9 mouse cellular contexts compared by ENCODE assay signal in genomic region chr6:54254759-54255158, GRCm38 (mm10).
DNase-seq lines count a peak whose midpoint lies in the region; ATAC-seq lines count a peak whose summit lies in the region.
"Had no signal": no experiment of that assay in that cellular context is flagged by ENCODE, and none has a peak within 500 bp of the region (broad histone marks: within the 10 kb centered on the region; RNA-seq: fewer than 3 reads in every experiment).

No protein-coding gene starts in this region.

- H3K4me3 ChIP-seq in hindbrain, embryonic 16.5 days (ENCODE audit: low read length), result no peak overlapping the region
- no peak overlapping the region for H3K4me3 ChIP-seq in hindbrain, embryonic 11.5 days (ENCODE audit: low read depth, low read length)
- H3K4me3 ChIP-seq in forebrain, embryonic 12.5 days (replicated peaks), result no peak overlapping the region
- H3K4me3 ChIP-seq: heart, embryonic 15.5 days; megakaryocyte, embryonic 14.5 days had no signal

- ATAC-seq in hindbrain, embryonic 16.5 days, result 0 out of 2 replicates have a peak, but pooled peaks have one; percentile 20
- ATAC-seq in hindbrain, embryonic 11.5 days (ENCODE audit: low FRiP score), result no peak
- ATAC-seq in forebrain, embryonic 12.5 days (ENCODE audit: low FRiP score), result no peak

- no peaks in the 10 kb centered on the region for H3K4me1 ChIP-seq in hindbrain, embryonic 16.5 days (ENCODE audit: control insufficient read depth, insufficient read depth, low read depth, low read length)
- H3K4me1 ChIP-seq in hindbrain, embryonic 11.5 days (replicated peaks; ENCODE audit: control insufficient read depth, insufficient read depth, low read length), result no peaks in the 10 kb centered on the region
- peaks cover 23% of the 10 kb centered on the region for H3K4me1 ChIP-seq in forebrain, embryonic 12.5 days

- H3K4me2 ChIP-seq in hindbrain, embryonic 16.5 days (ENCODE audit: low read length), result no peak overlapping the region
- no peak overlapping the region for H3K4me2 ChIP-seq in hindbrain, embryonic 11.5 days (replicated peaks; ENCODE audit: low read depth, low read length)
- no peak overlapping the region for H3K4me2 ChIP-seq in forebrain, embryonic 12.5 days
- H3K4me2 ChIP-seq: heart, embryonic 15.5 days had no signal

- H3K36me3 ChIP-seq in hindbrain, embryonic 16.5 days (ENCODE audit: control insufficient read depth, insufficient read depth, low read length), result no peaks in the 10 kb centered on the region
- H3K36me3 ChIP-seq in hindbrain, embryonic 11.5 days (ENCODE audit: control insufficient read depth, insufficient read depth, low read length), result no peaks in the 10 kb centered on the region
- no peaks in the 10 kb centered on the region for H3K36me3 ChIP-seq in forebrain, embryonic 12.5 days (replicated peaks)
- H3K36me3 ChIP-seq: heart, embryonic 15.5 days had no signal

- no peak overlapping the region for H3K9ac ChIP-seq in hindbrain, embryonic 16.5 days (ENCODE audit: low read depth, low read length)
- H3K9ac ChIP-seq in hindbrain, embryonic 11.5 days (ENCODE audit: low read depth, low read length), result no peak overlapping the region
- no peak overlapping the region for H3K9ac ChIP-seq in forebrain, embryonic 12.5 days
- H3K9ac ChIP-seq: heart, embryonic 15.5 days had no signal

- WGBS in hindbrain, embryonic 16.5 days, result 70% methylated on average over 6 of the region's 6 CpGs
- 73% methylated on average over 6 of the region's 6 CpGs for WGBS in hindbrain, embryonic 11.5 days
- 69% methylated on average over 6 of the region's 6 CpGs for WGBS in forebrain, embryonic 12.5 days

- DNase-seq in hindbrain, embryonic 11.5 days (ENCODE audit: low spot score), result no peak
- peak; percentile 10 for DNase-seq in thymus, postnatal 4 days
- DNase-seq in thymus, postnatal 36 days, result no peak
- no peak for DNase-seq in adipocyte (ENCODE audit: low spot score)
- DNase-seq in layer of hippocampus, postnatal 36 days, result no peak

- 0 out of 2 replicates have a peak, but pooled peaks cover 2% of the 10 kb centered on the region for H3K27me3 ChIP-seq in hindbrain, embryonic 16.5 days (replicated peaks; ENCODE audit: control insufficient read depth, insufficient read depth, low read length)
- H3K27me3 ChIP-seq in hindbrain, embryonic 11.5 days (ENCODE audit: control insufficient read depth, insufficient read depth, low read length), result no peaks in the 10 kb centered on the region
- peaks cover 8% of the 10 kb centered on the region; the same call in 1 of the 2 replicates for H3K27me3 ChIP-seq in forebrain, embryonic 12.5 days
- H3K27me3 ChIP-seq: heart, embryonic 15.5 days; megakaryocyte, embryonic 14.5 days had no signal

- no peak overlapping the region for H3K27ac ChIP-seq in hindbrain, embryonic 16.5 days (ENCODE audit: low read depth, low read length)
- no peak overlapping the region for H3K27ac ChIP-seq in hindbrain, embryonic 11.5 days (ENCODE audit: low read depth, low read length)
- H3K27ac ChIP-seq in forebrain, embryonic 12.5 days, result peak overlapping the region; percentile 46; the same call in 1 of the 2 replicates
- H3K27ac ChIP-seq: heart, embryonic 15.5 days had no signal

- H3K9me3 ChIP-seq in hindbrain, embryonic 16.5 days (ENCODE audit: control insufficient read depth, low read length), result no peaks in the 10 kb centered on the region
- no peaks in the 10 kb centered on the region for H3K9me3 ChIP-seq in hindbrain, embryonic 11.5 days (ENCODE audit: control insufficient read depth, low read length)
- no peaks in the 10 kb centered on the region for H3K9me3 ChIP-seq in forebrain, embryonic 12.5 days
- H3K9me3 ChIP-seq: heart, embryonic 15.5 days; megakaryocyte, embryonic 14.5 days had no signal
